Mouse (Mus musculus) hindbrain, embryonic 16.5 days (tissue): ENCODE measurements around the gene Ccdc141. TPM values are rescaled to one million over a fixed set of nuclear protein-coding genes. Genes with fewer than 3 reads are reported as not detected.
A peak's percentile ranks its signal among the peaks of the same experiment; 100 is the strongest.

Source experiments
- ATAC-seq: fragments of 200-750 bp; cut with Nextera tagmentation; 2 replicates; pipeline ENCODE4 v1.8.0; 2017; ENCODE audit warnings: moderate TSS enrichment, moderate library complexity
- H3K27ac ChIP-seq: fragments of 300-500 bp; sonication (generic); 2 replicates; pipeline ENCODE4 v1.5.1; 2014; ENCODE audit warnings: low read depth, mild to moderate bottlenecking, control low read depth, low read length, moderate library complexity
- H3K27me3 ChIP-seq: fragments of 300-500 bp; sonication (generic); replicated peaks from 2 replicates; pipeline ENCODE4 v1.6.1; 2014; ENCODE audit warnings: low read length; ENCODE audit not compliant: control insufficient read depth, insufficient read depth
- H3K36me3 ChIP-seq: fragments of 300-500 bp; sonication (generic); 2 replicates; pipeline ENCODE4 v1.6.1; 2014; ENCODE audit warnings: mild to moderate bottlenecking, low read length, moderate library complexity, mixed read lengths; ENCODE audit not compliant: control insufficient read depth, insufficient read depth
- H3K4me1 ChIP-seq: fragments of 300-500 bp; sonication (generic); 2 replicates; pipeline ENCODE4 v1.6.1; 2014; ENCODE audit warnings: low read depth, low read length; ENCODE audit not compliant: control insufficient read depth, insufficient read depth
- H3K4me2 ChIP-seq: fragments of 300-500 bp; sonication (generic); 2 replicates; pipeline ENCODE4 v1.6.1; 2014; ENCODE audit warnings: mild to moderate bottlenecking, low read length, control low read depth, moderate library complexity
- H3K4me3 ChIP-seq: fragments of 300-500 bp; sonication (generic); 2 replicates; pipeline ENCODE4 v1.5.1; 2014; ENCODE audit warnings: mild to moderate bottlenecking, low read length, control low read depth, moderate library complexity
- H3K9ac ChIP-seq: fragments of 300-500 bp; sonication (generic); 2 replicates; pipeline ENCODE4 v1.6.1; 2014; ENCODE audit warnings: low read depth, mild to moderate bottlenecking, control low read depth, low read length, moderate library complexity
- H3K9me3 ChIP-seq: fragments of 300-500 bp; sonication (generic); 2 replicates; pipeline ENCODE4 v1.6.1; 2014; ENCODE audit warnings: mild to moderate bottlenecking, low read length, moderate library complexity; ENCODE audit not compliant: control insufficient read depth
- WGBS: fragments of 180-500 bp; shearing (Covaris S2); extraction: QIAGEN DNeasy Blood & Tissue Kit; methylation state at CpG from one replicate; pipeline ENCODE4 v1.1.7; 2014; 5-methylcytosine and 5-hydroxymethylcytosine counted together
- polyA plus RNA-seq: library from polyadenylated mRNA; unstranded; fragments of >200 nt; fragmentation: Nextera tagmentation; extraction: Ambion mirVana; gene quantifications from 2 replicates; pipeline ENCODE4 v1.2.1, GENCODE M21; 2015

Ccdc141 gene
- polyA plus RNA-seq, result 8.5 and 9.9 TPM in 2 replicates

DNA sequence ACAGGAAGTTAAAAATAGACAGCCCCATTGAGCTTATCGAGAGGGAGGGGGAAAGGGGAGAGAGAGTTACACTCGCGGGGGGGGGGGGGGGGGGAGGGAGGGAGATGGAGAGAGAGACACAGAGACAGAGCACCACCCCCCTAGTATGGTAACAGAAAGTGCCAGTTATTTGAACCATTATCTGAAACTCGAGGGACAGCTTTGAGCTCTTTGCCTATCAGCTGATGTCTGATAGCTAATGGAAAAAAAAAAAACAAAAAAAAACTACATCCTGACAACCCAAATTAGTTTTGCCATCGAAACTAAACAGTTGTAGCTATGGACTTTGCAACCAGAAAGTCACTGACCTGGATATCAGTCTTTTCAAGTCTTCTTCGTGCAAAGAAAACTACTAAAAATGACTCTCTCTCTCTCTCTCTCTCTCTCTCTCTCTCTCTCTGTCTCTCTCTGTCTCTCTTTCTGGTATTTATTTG lies at the start of gene Ccdc141:
TSS of gene Ccdc141 (minus strand) at position 4 of the 473 bp plus-strand sequence.
- peak within 1 kb of the TSS; percentile 52 for H3K9ac ChIP-seq
- H3K27me3 ChIP-seq, result no peaks in the 10 kb centered on the region
- H3K4me3 ChIP-seq, result peak within 1 kb of the TSS; percentile 43
- 15% methylated on average over 5 of the region's 6 CpGs for WGBS
- no peak for ATAC-seq
- peak within 1 kb of the TSS; percentile 63 for H3K27ac ChIP-seq
- H3K4me2 ChIP-seq, result peak within 1 kb of the TSS; percentile 74
- no peaks in the 10 kb centered on the region for H3K36me3 ChIP-seq
- H3K4me1 ChIP-seq, result peaks cover 28% of the 10 kb centered on the region
- no peaks in the 10 kb centered on the region for H3K9me3 ChIP-seq

DNA sequence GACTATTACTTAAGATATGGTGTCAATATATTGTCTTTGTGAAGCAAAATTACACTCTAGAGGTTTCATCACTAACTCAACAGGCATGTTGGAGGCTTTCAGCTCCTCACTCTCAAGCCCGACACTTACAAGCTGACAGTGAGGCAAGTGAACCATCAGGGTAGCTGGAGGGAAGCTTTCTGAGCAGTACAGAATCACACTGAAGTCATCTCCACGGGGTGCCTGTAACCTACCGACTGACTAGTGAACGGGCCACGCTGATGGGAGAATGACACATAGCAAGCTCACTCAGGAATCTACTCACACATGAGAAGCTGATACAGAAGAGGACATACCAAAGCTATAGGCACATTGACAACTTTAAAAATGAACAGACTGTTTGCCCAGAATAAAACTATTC lies 42.4 kb upstream of the Ccdc141 start:
- Histone ChIP-seq H3K4me3 (no peak overlapping the region), H3K4me2 (no peak overlapping the region), H3K4me1 (no peaks in the 10 kb centered on the region), H3K9ac (no peak overlapping the region), H3K9me3 (no peaks in the 10 kb centered on the region), H3K27me3 (no peaks in the 10 kb centered on the region), H3K36me3 (peaks cover 8% of the 10 kb centered on the region; the same call in 1 of the 2 replicates), H3K27ac (no peak overlapping the region)
- no peak for ATAC-seq
- WGBS, result 61% methylated on average over 5 of the region's 5 CpGs

DNA sequence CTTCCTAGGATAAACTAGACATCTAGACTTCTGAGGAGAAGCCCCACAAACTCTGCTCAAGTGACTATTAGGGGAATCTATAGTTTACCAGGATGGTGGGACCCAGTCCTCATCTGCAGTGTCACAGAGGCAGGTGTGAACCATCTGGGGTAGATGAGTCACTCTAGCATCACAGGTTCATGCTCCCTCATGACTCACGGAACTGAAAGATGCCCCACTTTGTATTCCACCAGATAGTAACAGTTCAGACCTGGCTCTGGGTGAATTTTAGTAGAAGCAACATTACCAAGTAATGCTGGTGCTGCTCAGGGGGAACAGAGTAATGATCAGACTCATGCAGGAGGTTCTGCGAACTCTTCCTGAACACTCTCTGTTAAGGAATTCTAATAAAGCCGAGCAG lies 36.5 kb upstream of the Ccdc141 start:
- no peak overlapping the region for H3K27ac ChIP-seq
- H3K36me3 ChIP-seq, result peaks cover 4% of the 10 kb centered on the region; the same call in 1 of the 2 replicates
- H3K4me3 ChIP-seq, result no peak overlapping the region
- H3K27me3 ChIP-seq, result no peaks in the 10 kb centered on the region
- no peak overlapping the region for H3K4me2 ChIP-seq
- no peak for ATAC-seq
- no peaks in the 10 kb centered on the region for H3K4me1 ChIP-seq
- no peak overlapping the region for H3K9ac ChIP-seq
- WGBS, result 92% methylated on average over 3 of the region's 3 CpGs
- no peaks in the 10 kb centered on the region for H3K9me3 ChIP-seq

DNA sequence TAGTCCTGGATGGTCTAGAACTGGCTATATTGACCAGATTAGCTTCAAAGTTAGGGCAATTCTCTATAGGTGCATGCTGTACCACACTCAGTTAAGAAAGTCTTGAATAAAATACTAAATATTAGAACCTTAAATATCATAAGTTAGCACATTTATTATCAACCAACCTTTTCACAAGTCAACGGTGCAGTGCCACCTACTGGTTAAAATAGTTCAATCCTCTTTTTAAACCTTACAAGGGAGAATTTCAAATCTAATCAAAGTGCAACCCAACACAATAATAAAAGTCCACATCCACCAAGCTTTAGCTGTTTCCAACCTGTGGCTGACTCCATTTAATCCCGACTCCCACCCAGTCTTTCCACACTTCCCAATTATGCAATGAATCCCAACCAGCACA lies 33.5 kb upstream of the Ccdc141 start:
- H3K9ac ChIP-seq, result no peak overlapping the region
- H3K27me3 ChIP-seq, result no peaks in the 10 kb centered on the region
- no peak overlapping the region for H3K27ac ChIP-seq
- H3K4me3 ChIP-seq, result no peak overlapping the region
- H3K36me3 ChIP-seq, result 0 out of 2 replicates have a peak, but pooled peaks cover 2% of the 10 kb centered on the region
- no peak overlapping the region for H3K4me2 ChIP-seq
- H3K9me3 ChIP-seq, result no peaks in the 10 kb centered on the region
- H3K4me1 ChIP-seq, result no peaks in the 10 kb centered on the region
- 57% methylated on average over 2 of the region's 2 CpGs for WGBS
- ATAC-seq, result no peak

DNA sequence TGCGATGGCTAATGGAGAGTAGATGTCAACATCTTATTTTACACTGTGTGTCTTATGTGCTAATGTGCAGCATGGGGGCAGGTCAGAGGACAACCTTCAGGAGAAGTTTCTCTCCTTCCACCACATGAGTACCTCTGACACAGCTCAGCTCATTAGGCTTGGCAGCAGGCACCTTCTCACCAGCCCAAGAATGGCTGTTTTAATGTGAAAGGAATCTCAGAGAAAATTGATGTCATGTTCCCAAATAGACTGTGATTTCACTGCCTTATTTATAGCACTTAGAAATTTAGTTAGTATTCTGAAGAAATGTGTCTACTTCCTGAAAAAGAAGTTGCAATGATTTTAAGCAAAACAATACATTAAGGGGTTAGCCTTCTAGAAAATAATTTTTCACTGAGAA lies 31.5 kb upstream of the Ccdc141 start:
- H3K4me3 ChIP-seq, result no peak overlapping the region
- ATAC-seq, result no peak
- no peaks in the 10 kb centered on the region for H3K4me1 ChIP-seq
- H3K36me3 ChIP-seq, result peaks cover 5% of the 10 kb centered on the region; the same call in 1 of the 2 replicates
- no peak overlapping the region for H3K4me2 ChIP-seq
- no peak overlapping the region for H3K27ac ChIP-seq
- no peak overlapping the region for H3K9ac ChIP-seq
- no peaks in the 10 kb centered on the region for H3K9me3 ChIP-seq
- 100% methylated on average over 1 of the region's 1 CpGs for WGBS
- H3K27me3 ChIP-seq, result no peaks in the 10 kb centered on the region

DNA sequence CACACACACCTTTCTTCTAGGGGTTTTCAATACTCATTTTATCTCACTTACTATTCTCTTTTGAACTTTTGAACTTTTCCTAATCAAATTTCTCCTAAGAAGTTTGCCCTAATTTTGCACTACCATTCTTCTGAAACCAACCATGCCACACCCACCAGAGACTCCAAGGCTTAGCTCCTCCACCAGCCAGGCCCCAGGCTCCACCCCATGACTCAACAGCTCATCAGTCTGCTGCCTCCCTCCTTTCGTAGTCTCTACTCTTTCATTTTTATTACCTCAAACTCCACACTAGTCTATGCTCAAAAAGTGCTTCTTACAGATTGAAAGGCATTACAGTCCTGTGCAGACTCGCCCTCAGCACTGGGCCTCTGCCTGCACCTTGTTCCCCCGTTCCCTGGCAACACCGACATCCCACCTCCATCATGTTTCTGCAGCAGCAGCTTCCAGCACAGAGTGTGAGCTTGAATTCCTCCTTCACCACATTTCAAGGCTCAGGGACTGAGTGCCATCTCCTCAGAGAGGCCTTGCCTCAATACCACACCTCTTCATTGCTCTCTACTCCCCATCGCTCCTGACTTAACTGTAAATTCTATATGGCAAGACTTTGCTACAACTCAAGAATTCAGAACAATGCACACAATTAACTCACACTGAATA lies 30.6 kb upstream of the Ccdc141 start:
- Histone ChIP-seq H3K9ac (no peak overlapping the region), H3K4me2 (no peak overlapping the region), H3K4me3 (no peak overlapping the region), H3K9me3 (no peaks in the 10 kb centered on the region), H3K36me3 (peaks cover 5% of the 10 kb centered on the region; the same call in 1 of the 2 replicates), H3K27me3 (no peaks in the 10 kb centered on the region), H3K27ac (no peak overlapping the region), H3K4me1 (no peaks in the 10 kb centered on the region)
- WGBS, result 84% methylated on average over 5 of the region's 5 CpGs
- ATAC-seq, result no peak

DNA sequence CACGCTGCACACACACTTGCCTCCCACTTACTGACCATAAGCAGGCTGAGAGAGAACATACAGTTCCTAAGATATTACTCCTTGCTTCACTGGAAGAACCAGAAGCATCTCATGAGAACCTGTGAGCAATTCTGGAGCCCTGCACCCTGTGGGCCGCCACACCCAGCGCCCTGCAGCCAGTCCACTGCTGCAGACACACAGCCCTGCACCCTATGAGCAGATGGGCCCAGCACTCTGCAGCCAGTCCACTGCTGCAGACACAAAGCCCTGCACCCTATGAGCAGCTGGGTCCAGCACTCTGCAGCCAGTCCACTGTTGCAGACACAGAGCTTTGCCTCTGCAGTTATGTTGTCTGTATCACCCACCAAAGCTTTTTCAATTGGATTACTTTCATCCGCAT lies 29.9 kb upstream of the Ccdc141 start:
- 88% methylated on average over 4 of the region's 4 CpGs for WGBS
- Histone ChIP-seq H3K4me2 (no peak overlapping the region), H3K36me3 (peaks cover 3% of the 10 kb centered on the region; the same call in 1 of the 2 replicates), H3K9me3 (no peaks in the 10 kb centered on the region), H3K4me3 (no peak overlapping the region), H3K4me1 (no peaks in the 10 kb centered on the region), H3K27ac (peak overlapping the region; percentile 18; the same call in 1 of the 2 replicates), H3K27me3 (no peaks in the 10 kb centered on the region), H3K9ac (no peak overlapping the region)
- peak; percentile 71; the same call in 1 of the 2 replicates for ATAC-seq

DNA sequence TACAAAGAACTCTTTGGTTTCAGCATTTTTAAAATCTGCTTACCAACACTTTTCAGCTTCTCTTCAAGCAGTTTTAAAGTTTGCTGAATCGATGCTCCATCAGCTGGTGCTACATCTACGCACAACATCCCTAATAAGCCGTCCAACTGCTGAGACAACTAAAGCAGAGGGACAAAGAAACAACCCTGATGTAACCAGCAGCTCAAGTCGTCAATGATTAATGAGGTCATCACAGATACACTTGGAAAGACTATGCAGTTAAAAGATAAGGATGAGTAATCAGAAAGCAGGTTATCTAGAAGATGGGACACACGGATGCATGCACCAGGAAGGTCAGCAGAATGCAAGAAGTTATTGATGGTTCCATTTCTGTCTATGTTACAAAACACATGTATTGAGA lies 27.8 kb upstream of the Ccdc141 start:
- Histone ChIP-seq H3K4me1 (no peaks in the 10 kb centered on the region), H3K36me3 (peaks cover 7% of the 10 kb centered on the region), H3K9ac (no peak overlapping the region), H3K4me2 (no peak overlapping the region), H3K4me3 (no peak overlapping the region), H3K27me3 (no peaks in the 10 kb centered on the region), H3K9me3 (no peaks in the 10 kb centered on the region), H3K27ac (no peak overlapping the region)
- WGBS, result 76% methylated on average over 5 of the region's 5 CpGs
- no peak for ATAC-seq

DNA sequence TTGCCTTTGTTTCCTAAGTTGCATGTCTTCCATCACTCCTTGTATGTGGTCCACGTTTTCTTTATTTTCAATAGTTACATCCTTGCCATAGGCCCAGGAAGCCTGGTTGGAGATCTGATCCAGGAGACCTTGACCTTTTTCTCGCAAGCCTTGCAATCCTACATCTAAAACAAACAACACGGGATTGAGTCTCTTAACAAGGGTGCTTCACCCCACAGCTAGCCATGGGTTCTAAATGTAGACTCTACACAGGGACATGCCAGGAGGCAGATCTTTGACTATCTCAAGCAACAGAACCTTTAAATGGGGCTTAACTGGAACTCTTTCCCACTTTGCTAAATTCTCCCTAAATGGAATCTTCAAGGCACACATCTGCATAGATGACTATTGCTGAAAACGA lies 26.4 kb upstream of the Ccdc141 start:
- H3K27ac ChIP-seq, result no peak overlapping the region
- H3K4me2 ChIP-seq, result no peak overlapping the region
- 91% methylated on average over 4 of the region's 4 CpGs for WGBS
- no peaks in the 10 kb centered on the region for H3K27me3 ChIP-seq
- H3K4me3 ChIP-seq, result no peak overlapping the region
- no peaks in the 10 kb centered on the region for H3K9me3 ChIP-seq
- H3K36me3 ChIP-seq, result peaks cover 7% of the 10 kb centered on the region
- ATAC-seq, result no peak
- H3K4me1 ChIP-seq, result no peaks in the 10 kb centered on the region
- no peak overlapping the region for H3K9ac ChIP-seq
